ENCODE assay signal across 25 mouse cellular contexts in genomic region chr16:30709501-30709900, GRCm38 (mm10).
DNase-seq lines count a peak whose midpoint lies in the region; ATAC-seq and TF ChIP-seq lines count a peak whose summit lies in the region.
"Had no signal": no experiment of that assay in that cellular context is flagged by ENCODE, and none has a peak within 500 bp of the region (broad histone marks: within the 10 kb centered on the region; RNA-seq: fewer than 3 reads in every experiment).

No protein-coding gene starts in this region.

- peak; percentile 42 for DNase-seq in kidney, adult 2 months
- DNase-seq in kidney, postnatal 10 days = no peak
- peak; percentile 19 for DNase-seq in adrenal gland, adult 8-10 months
- DNase-seq in brain, embryonic 14.5 days (ENCODE audit: low read depth) = peak; percentile 51
- no peak for DNase-seq in cerebellum, adult 8-10 months
- no peak for DNase-seq in gastrocnemius, postnatal 10 days
- DNase-seq: cerebellum, adult 18-20 months; cerebellum, postnatal 36 days; gastrocnemius, postnatal 36 days; heart, adult 2 months; heart, postnatal 14 days; kidney, adult 11 months; lung, adult 2 months; lung, postnatal 14 days; right cerebral cortex, postnatal 14 days; spleen, adult 18-20 months had no signal

- WGBS in kidney, adult 2 months = 74% methylated on average over 15 of the region's 15 CpGs
- 24% methylated on average over 15 of the region's 15 CpGs for WGBS in limb, embryonic 13.5 days

- no peak overlapping the region for H3K4me3 ChIP-seq in kidney, adult 2 months (ENCODE audit: insufficient read depth, low read depth, low read length)
- no peak overlapping the region for H3K4me3 ChIP-seq in limb, embryonic 13.5 days
- H3K4me3 ChIP-seq: forebrain, embryonic 10.5 days; heart, adult 2 months; heart, embryonic 13.5 days; hindbrain, embryonic 13.5 days; layer of hippocampus, adult 2 months; liver, embryonic 12.5 days; midbrain, embryonic 12.5 days; neural tube, embryonic 12.5 days had no signal

- H3K4me2 ChIP-seq in limb, embryonic 13.5 days (replicated peaks) = 0 out of 2 replicates have a peak overlapping the region, but pooled peaks have one; percentile 19
- H3K4me2 ChIP-seq: heart, embryonic 13.5 days; hindbrain, embryonic 13.5 days; liver, embryonic 12.5 days; midbrain, embryonic 12.5 days; neural tube, embryonic 12.5 days had no signal

- no peak overlapping the region for H3K9ac ChIP-seq in limb, embryonic 13.5 days
- H3K9ac ChIP-seq: heart, embryonic 13.5 days; hindbrain, embryonic 13.5 days; liver, embryonic 12.5 days; midbrain, embryonic 12.5 days; neural tube, embryonic 12.5 days had no signal

- H3K27me3 ChIP-seq in kidney, adult 2 months (replicated peaks; ENCODE audit: control insufficient read depth, insufficient read depth, low read length) = no peaks in the 10 kb centered on the region
- H3K27me3 ChIP-seq in limb, embryonic 13.5 days = no peaks in the 10 kb centered on the region
- H3K27me3 ChIP-seq: heart, embryonic 13.5 days; hindbrain, embryonic 13.5 days; liver, embryonic 12.5 days; midbrain, embryonic 12.5 days; neural tube, embryonic 12.5 days had no signal

- TF ChIP-seq POLR2A in kidney, adult 2 months (IDR thresholded peaks at IDR 0.05; ENCODE audit: low read depth, low read length) = no peak
- TF ChIP-seq POLR2A in brain, embryonic 14.5 days (IDR thresholded peaks at IDR 0.05; ENCODE audit: borderline replicate concordance, extremely low read depth, insufficient read depth, insufficient read length, poor library complexity, severe bottlenecking) = no peak

- H3K27ac ChIP-seq in kidney, adult 2 months (ENCODE audit: insufficient read depth, low read depth, low read length) = no peak overlapping the region
- H3K27ac ChIP-seq in limb, embryonic 13.5 days = no peak overlapping the region
- H3K27ac ChIP-seq: forebrain, embryonic 10.5 days; heart, adult 2 months; heart, embryonic 13.5 days; hindbrain, embryonic 13.5 days; kidney, postnatal 0 days; layer of hippocampus, adult 2 months; liver, embryonic 12.5 days; midbrain, embryonic 12.5 days; neural tube, embryonic 12.5 days had no signal

- no peaks in the 10 kb centered on the region for H3K4me1 ChIP-seq in kidney, adult 2 months (ENCODE audit: control insufficient read depth, insufficient read depth, low read length)
- H3K4me1 ChIP-seq in limb, embryonic 13.5 days = peaks cover 12% of the 10 kb centered on the region
- H3K4me1 ChIP-seq: forebrain, embryonic 10.5 days; heart, embryonic 13.5 days; liver, embryonic 12.5 days; midbrain, embryonic 12.5 days; neural tube, embryonic 12.5 days had no signal

- H3K36me3 ChIP-seq in kidney, adult 2 months (ENCODE audit: control insufficient read depth, insufficient read depth, low read length) = no peaks in the 10 kb centered on the region
- no peaks in the 10 kb centered on the region for H3K36me3 ChIP-seq in limb, embryonic 13.5 days
- H3K36me3 ChIP-seq: forebrain, embryonic 10.5 days; heart, embryonic 13.5 days; hindbrain, embryonic 13.5 days; liver, embryonic 12.5 days; midbrain, embryonic 12.5 days; neural tube, embryonic 12.5 days had no signal

- H3K9me3 ChIP-seq in limb, embryonic 13.5 days = 0 out of 2 replicates have a peak, but pooled peaks cover 4% of the 10 kb centered on the region
- H3K9me3 ChIP-seq: forebrain, embryonic 10.5 days; liver, embryonic 12.5 days; neural tube, embryonic 12.5 days had no signal

- TF ChIP-seq CTCF in kidney, adult 2 months (conservative IDR thresholded peaks at IDR 0.05; ENCODE audit: insufficient read depth, insufficient read length, low read depth, low read length) = no peak
- TF ChIP-seq CTCF in brain, embryonic 14.5 days (IDR thresholded peaks at IDR 0.05; ENCODE audit: borderline replicate concordance, extremely low read depth, insufficient read depth, insufficient read length) = no peak

- ATAC-seq in limb, embryonic 13.5 days (ENCODE audit: low FRiP score, low read depth) = no peak
- ATAC-seq: liver, embryonic 12.5 days had no signal

Comparison
In these comparisons a context has a peak if more than half of its experiments do, and no peak if none do; other contexts are left out.
1. DNase-seq: peak in kidney, adult 2 months (single experiment), adrenal gland, adult 8-10 months (single experiment) and brain, embryonic 14.5 days (single experiment); none in kidney, postnatal 10 days (single experiment), cerebellum, adult 8-10 months (single experiment) and gastrocnemius, postnatal 10 days (single experiment).